Mouse (Mus musculus) G1E (cell line): ENCODE measurements around the gene Fry.

Experiments used
- CTCF ChIP-seq: IDR thresholded peaks from 2 replicates; pipeline ENCODE4 v1.5.1; 2012; ENCODE audit warnings: low read depth, low read length, inconsistent platforms, mixed read lengths
- GATA1 ChIP-seq: IDR thresholded peaks from 2 replicates; pipeline ENCODE4 v1.6.1; 2012; ENCODE audit warnings: borderline replicate concordance, low read length, inconsistent platforms, mixed read lengths

- no peak for TF ChIP-seq GATA1
- 0 out of 2 replicates have a peak, but pooled peaks have one; percentile 8 for TF ChIP-seq CTCF
Measured at GRCm38 (mm10) chr5:150485198-150485597, 366.8 kb downstream of the Fry start.
